Mouse (Mus musculus) ovary, adult 18-20 months (tissue): Measurements from ENCODE around the gene Slc24a5.
A peak's percentile ranks its signal among the peaks of the same experiment; 100 is the strongest.
"Not testable (repeated sequence)": the region's sequence is repeated elsewhere in the genome, so short reads cannot be mapped to it uniquely, and the experiment has no call there.

ENCODE experiments used
- DNase-seq: peaks from one replicate; pipeline ENCODE4 v3.0.0; 2022; ENCODE audit warnings: low spot score, mixed read lengths

Gene Slc24a5

DNA sequence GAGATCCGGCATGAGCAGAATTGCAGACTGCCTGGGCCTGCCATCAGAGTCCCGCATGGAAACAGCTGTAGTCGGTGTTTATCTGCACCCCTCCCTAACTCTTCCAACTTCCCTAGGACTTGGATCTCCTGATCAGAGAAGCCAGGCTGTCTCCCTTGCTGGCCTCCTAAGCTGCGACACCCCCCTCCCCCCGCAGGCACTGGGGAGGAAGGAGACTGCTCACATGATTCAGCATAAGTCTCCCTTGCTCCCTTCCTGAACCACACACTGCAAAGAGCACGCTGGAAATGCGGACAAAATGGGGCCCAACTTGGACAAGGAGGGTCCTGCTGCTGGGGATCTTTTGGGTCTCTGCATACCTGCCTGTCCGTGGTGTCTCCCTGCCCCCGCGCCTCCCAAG, at the start of gene Slc24a5:
TSS of gene Slc24a5 (plus strand) at position 231 of the 400 bp plus-strand sequence.
- no peak for DNase-seq

DNA sequence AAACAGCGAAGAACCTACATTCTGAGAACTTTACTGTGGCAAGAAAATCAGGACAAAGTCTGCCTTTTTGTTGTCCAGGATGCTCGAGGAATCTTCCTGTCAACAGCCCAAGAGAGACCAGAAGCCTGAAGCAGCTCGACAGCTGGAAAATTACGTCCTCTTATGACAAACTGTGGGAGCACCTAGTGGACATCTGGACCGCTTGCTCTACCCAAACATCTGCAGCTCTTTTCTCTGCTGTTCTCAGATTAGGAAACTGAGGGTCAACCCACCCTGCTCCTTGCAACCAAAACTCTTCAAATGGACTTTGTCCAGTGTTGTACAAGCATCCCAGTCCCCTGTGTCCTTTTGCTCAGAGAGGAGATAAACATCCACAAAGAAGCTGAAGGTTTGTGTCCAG, 43.5 kb upstream of the Slc24a5 start:
- DNase-seq, result peak; percentile 4

DNA sequence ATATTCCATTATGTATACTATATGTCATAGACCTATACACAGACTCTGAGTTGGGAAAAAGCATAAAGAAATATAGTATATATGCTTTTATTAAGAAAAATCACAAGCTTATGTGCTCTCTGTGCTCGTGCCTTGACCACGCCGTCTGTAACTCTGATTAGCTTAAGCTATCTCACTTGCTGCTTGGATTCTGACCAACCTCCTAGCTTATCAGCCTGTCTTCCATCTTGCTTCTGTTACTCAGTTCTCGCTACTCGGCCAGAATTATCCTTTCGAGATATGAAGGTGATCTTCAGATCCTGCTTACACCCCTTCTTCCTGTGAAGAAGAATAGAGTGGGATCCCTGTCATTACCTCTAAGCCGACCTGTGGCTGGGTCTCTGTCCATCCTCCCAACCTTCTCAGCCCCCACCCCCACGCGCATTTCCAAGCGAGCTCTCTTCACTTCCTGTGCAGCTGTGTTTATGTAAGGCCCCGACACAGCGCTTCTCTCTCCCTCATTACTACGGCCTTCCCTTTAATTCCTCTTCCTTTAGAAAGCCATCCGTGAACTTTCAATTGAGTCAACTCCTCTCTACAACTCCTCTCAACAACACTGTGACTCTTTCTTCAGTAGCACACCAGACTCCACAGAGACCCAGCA, 41.4 kb upstream of the Slc24a5 start:
- DNase-seq, result no peak

- DNase-seq, result no peak
Observed at GRCm38 (mm10) chr2:125030591-125030990, 37.3 kb upstream of the Slc24a5 start.

DNA sequence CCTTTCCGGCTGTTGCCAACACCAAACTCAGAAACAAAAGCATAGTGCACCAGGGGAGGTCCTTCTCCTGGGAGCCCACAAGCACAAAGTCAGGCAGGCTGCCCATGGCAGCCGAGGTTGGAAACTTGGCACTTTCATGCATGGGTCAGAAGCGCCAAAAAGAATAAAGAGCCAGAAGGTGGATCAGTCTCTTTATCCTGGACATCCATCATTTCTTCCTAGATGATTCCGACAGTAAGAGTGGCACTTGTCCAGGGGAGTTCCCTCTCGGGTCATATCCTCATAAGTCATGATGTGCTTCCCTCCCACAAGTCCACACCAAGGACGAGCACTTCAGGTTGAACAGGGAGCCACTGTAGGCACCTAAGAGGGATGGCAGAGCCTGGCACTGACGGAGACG, 36.8 kb upstream of the Slc24a5 start:
- peak; percentile 2 for DNase-seq

GRCm38 (mm10) chr2:125031562-125032257, 36.2 kb upstream of the Slc24a5 start:
- no peak for DNase-seq

- DNase-seq, result no peak
Observed at GRCm38 (mm10) chr2:125032258-125032973, 35.5 kb upstream of the Slc24a5 start.

GRCm38 (mm10) chr2:125033042-125033743, 34.7 kb upstream of the Slc24a5 start:
- DNase-seq, result no peak

GRCm38 (mm10) chr2:125055316-125055903, 12.5 kb upstream of the Slc24a5 start:
- DNase-seq, result no peak

DNA sequence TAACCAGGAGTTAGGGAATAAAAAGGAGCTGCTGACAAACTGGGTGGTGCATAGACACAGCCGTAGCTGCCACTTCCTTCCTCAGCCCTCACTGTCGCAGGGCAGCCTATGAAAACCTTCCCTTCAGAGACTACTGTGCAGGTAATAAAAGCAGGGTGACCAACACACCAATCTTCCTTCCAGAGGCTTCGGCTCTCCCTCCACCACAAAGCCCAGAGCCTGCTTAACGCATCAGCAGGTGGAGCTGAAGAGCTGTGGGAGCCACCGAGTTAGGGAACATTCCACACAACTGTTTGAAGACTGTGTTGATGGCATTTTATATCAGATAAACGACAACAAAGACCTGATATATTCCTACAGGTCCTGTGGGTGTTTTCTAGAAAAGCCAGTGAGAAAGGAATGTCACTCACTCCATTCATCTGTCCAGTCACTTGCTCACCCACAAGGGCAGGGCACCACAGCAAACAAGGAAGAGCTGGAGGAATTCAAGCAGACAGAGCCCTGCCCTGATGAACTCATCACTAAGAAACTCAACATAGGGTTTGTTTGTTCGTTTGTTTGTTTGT, 10.6 kb upstream of the Slc24a5 start:
- DNase-seq, result no peak

DNA sequence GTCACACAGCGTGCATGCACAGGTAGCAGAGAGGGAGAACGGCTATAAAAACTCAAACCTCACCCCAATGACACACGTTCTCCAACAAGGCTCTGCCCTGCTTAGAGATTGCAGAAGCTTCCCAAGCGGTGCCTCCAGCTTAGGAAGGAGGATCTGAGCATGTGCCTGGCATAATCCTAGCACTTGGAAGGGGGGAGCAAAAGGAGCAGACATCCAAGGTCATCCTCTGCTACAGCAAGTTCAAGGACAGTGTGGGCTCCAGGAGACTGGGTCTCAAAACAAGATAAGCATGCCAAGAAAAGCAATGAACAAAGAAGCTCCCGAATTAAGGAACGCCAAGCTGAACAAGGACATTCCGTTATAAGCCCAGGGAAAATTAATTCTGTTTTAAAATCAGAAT, 6.5 kb upstream of the Slc24a5 start:
- DNase-seq, result peak; percentile 79

DNA sequence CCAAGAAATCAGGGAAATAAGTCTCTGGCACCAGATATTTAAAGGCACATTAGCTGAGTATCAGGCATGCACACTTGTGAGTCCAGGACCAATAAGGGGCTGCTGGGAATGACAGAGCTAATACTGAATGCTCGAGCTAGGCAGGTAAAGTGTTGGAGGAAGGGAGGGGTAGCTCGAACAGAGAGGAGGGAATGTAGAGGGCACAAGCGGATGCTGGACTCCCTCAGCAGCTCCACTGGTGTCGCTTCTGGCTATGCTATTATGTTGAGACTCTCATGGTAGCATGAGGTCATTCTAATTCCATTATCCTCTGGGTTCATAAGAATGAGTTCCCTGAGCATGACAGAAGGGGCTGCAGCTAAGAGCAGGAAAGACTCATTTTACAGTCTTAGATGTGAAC, 5.0 kb upstream of the Slc24a5 start:
- no peak for DNase-seq

GRCm38 (mm10) chr2:125067373-125067772, 551 bp upstream of the Slc24a5 start:
- no peak for DNase-seq

DNA sequence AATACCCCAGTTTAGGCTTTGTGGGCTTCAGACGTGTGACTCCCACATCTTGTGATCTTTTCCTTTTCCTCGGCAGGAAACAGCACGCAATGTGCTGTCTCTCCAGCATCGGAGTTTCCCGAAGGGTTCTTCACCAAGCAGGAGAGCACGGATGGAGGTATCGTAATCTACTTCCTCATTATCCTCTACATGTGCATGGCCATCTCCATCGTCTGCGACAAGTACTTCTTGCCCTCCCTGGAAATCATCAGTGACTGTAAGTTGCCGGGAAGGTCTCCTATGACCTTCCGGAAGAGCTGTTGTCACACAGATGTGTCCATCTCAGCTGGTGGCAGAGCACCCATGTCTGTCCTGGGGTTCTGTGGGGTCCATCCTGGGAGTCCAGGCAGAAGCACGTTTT, 772 bp downstream of the Slc24a5 start:
- DNase-seq, result no peak

GRCm38 (mm10) chr2:125073056-125073780, 5.3 kb downstream of the Slc24a5 start:
- no peak for DNase-seq

DNA sequence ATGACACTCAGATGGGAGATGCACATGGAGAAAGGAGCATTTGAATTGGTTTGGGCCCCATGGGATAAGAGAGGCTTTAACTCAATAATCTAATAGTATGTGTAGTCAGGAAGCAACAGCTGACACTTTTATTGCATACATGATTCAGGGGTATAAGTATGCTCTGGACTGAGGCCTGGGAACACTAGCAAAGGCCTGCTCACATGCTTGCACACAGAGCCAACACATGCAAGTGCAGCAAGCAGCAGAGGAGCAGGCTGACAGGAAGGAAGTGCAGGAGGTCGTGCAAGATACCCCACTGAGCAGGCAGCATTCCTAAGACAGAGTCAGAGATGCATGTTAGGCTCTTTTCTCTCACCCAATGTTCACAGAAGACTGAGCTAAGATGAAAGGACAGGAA, 16.0 kb downstream of the Slc24a5 start:
- DNase-seq, result no peak

DNA sequence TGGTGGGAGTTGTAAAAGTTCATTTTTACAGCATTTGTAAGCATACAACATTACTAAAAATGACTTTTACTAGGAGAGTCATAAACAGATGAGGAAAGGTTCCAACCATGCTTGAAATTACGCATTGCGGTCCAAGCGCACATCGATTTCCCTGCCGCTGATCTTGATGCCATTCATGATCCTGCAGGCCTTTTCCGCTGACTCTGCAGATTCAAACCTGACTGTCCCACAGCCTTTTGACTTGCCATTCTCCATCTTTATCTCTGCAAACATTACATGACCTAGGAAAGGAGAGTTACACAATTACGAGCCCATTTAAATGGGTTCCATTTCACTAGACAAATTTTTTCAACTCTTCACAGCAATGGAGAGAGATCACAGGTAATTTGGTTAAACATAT, 20.8 kb downstream of the Slc24a5 start:
- DNase-seq, result no peak

DNA sequence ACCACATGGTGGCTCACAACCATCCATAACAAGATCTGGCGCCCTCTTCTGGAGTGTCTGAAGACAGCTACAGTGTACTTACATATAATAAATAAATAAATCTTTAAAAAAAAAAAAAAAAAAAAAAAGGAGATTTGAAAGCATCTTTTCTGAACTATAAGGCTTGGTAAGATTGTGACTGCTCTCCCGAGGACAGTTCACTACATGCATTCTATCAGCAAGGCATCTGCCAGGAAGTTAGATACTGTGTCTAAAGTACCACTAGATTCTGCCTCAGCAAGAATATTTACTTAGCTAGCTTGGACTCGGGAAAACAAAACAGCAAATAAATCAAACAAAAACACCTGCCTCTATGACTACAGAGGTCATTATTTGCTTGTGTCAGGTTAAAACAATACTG, 24.2 kb downstream of the Slc24a5 start:
- DNase-seq, result not testable (repeated sequence)

DNA sequence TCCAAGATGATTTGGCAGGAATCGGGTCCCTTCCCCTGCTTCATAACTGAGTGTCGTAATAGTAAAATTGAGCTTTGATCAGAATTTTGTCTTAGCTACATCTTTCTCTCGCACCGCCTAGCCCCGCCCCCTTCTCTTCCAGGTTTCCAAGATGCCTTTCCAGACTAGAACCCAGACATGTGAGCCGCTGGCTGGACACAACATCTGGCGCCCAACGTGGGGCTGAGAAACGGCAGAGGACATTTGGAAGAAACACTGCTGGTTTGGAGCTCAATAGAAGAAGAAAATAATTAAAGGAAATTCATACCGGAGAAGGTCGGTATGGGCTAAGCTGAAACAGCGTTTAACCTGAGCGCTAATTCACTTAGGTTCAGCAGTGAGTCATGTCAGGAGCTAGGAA, 36.6 kb downstream of the Slc24a5 start:
- DNase-seq, result not testable (repeated sequence)

DNA sequence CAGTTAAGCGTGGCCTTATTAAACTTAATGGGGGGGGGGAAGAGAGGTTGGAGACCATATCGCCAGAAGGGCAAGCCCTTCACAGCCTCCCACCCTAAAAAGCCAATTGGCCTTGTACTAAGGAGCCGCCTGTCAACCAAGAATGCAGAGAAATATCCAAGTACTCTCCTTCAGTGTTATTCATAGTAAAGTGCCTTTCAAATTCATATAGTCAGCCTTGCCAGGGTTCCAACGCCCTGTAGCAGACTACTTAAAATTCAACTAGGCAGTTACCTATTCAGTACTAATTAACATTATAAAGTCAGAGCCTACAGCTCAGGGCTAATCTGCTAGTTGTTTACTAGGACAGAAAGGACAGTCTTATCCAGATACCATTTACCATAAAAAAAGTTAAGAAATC, 38.6 kb downstream of the Slc24a5 start:
- DNase-seq, result not testable (repeated sequence)
